Mouse (Mus musculus): Measurements from ENCODE around the gene Serinc1.
A peak's percentile ranks its signal among the peaks of the same experiment; 100 is the strongest.

Gene Serinc1

GRCm38 (mm10) chr10:57485908-57486541 lies 46.3 kb downstream of the Serinc1 start, which contains the start of gene Hsf2:
Hsf2 (plus strand) TSS chr10:57486385.
- peak; percentile 96 for DNase-seq (ENCODE audit: low spot score)

GRCm38 (mm10) chr10:57484741-57485140 lies 47.6 kb downstream of the Serinc1 start:
- DNase-seq (ENCODE audit: low spot score) = no peak

GRCm38 (mm10) chr10:57481717-57482116 lies 50.6 kb downstream of the Serinc1 start:
- no peak for DNase-seq (ENCODE audit: low spot score)

GRCm38 (mm10) chr10:57477121-57477843 lies 55.0 kb downstream of the Serinc1 start:
- DNase-seq (ENCODE audit: low spot score) = no peak
